Mouse (Mus musculus) MEL (cell line): ENCODE results near the gene Gpx3. TPM values are rescaled to one million over a fixed set of nuclear protein-coding genes. Genes with fewer than 3 reads are reported as not detected.

ENCODE experiments used
- DNase-seq: peaks from one replicate; pipeline ENCODE4 v3.0.0; 2011; ENCODE audit warnings: low read depth, low spot score
- H3K27ac ChIP-seq: 2 replicates; pipeline ENCODE4 v1.5.1; 2012; ENCODE audit warnings: low read depth, mild to moderate bottlenecking, control low read depth, low read length, moderate library complexity; ENCODE audit not compliant: control insufficient read depth
- H3K27me3 ChIP-seq, 2 experiments: fragments of 150-350 bp in 1 of 2; sonication (generic) in 1 of 2; 2 replicates each; pipeline ENCODE4 v1.6.1; 2012; ENCODE audit warnings: low read length in 2 of 2, mild to moderate bottlenecking in 2 of 2, improper control_type of control experiment in 1 of 2, moderate library complexity in 1 of 2; ENCODE audit not compliant: insufficient read depth in 2 of 2, control insufficient read depth in 1 of 2
- H3K36me3 ChIP-seq, 2 experiments: 2 replicates each; pipeline ENCODE4 v1.6.1; 2012 to 2014; ENCODE audit warnings: low read length in 2 of 2, improper control_type of control experiment in 1 of 2, inconsistent platforms in 1 of 2, mild to moderate bottlenecking in 1 of 2; ENCODE audit not compliant: insufficient read depth in 2 of 2, control insufficient read depth in 1 of 2
- H3K4me1 ChIP-seq, 2 experiments: fragments of 150-350 bp in 1 of 2; sonication (generic) in 1 of 2; 2 replicates each; pipeline ENCODE4 v1.6.1; 2012; ENCODE audit warnings: low read length in 2 of 2, improper control_type of control experiment in 1 of 2, mild to moderate bottlenecking in 1 of 2; ENCODE audit not compliant: insufficient read depth in 2 of 2, control insufficient read depth in 1 of 2
- H3K4me3 ChIP-seq, 2 experiments: fragments of 150-350 bp in 1 of 2; sonication (generic) in 1 of 2; 2 replicates each; pipeline ENCODE4 v1.5.1; 2012; ENCODE audit warnings: low read depth in 2 of 2, low read length in 2 of 2, mild to moderate bottlenecking in 2 of 2, moderate library complexity in 2 of 2, control low read depth in 1 of 2, improper control_type of control experiment in 1 of 2; ENCODE audit not compliant: control insufficient read depth in 1 of 2, insufficient read depth in 1 of 2
- H3K79me2 ChIP-seq: 2 replicates; pipeline ENCODE4 v1.6.1; 2012; ENCODE audit warnings: mild to moderate bottlenecking, low read length, moderate library complexity; ENCODE audit not compliant: control insufficient read depth, poor library complexity, insufficient read depth
- H3K9ac ChIP-seq: 2 replicates; pipeline ENCODE4 v1.6.1; 2012; ENCODE audit warnings: low read depth, mild to moderate bottlenecking, control low read depth, low read length, moderate library complexity; ENCODE audit not compliant: control insufficient read depth, poor library complexity, severe bottlenecking
- H3K9me3 ChIP-seq: fragments of 150-350 bp; sonication (generic); replicated peaks from 2 replicates; pipeline ENCODE4 v1.6.1; 2012; ENCODE audit warnings: mild to moderate bottlenecking, low read length, improper control_type of control experiment, moderate library complexity; ENCODE audit not compliant: insufficient read depth
- CHD2 ChIP-seq: IDR thresholded peaks from 2 replicates; pipeline ENCODE4 v1.6.1; 2011; ENCODE audit warnings: low read length, improper control_type of control experiment
- KAT2A ChIP-seq: conservative IDR thresholded peaks from 2 replicates; pipeline ENCODE4 v1.6.1; 2012; ENCODE audit warnings: low read depth, low read length, improper control_type of control experiment, inconsistent platforms
- MEF2A ChIP-seq: IDR thresholded peaks from 2 replicates; pipeline ENCODE4 v1.6.1; 2014; ENCODE audit warnings: low read depth, mild to moderate bottlenecking, inconsistent platforms, low read length, improper control_type of control experiment; ENCODE audit not compliant: poor library complexity, insufficient replicate concordance, severe bottlenecking; ENCODE audit errors: extremely low read depth
- MYB ChIP-seq: IDR thresholded peaks from 2 replicates; pipeline ENCODE4 v1.6.1; 2011; ENCODE audit warnings: mild to moderate bottlenecking, low read depth, low read length, improper control_type of control experiment
- NRF1 ChIP-seq: IDR thresholded peaks from 2 replicates; pipeline ENCODE4 v1.6.1; 2014; ENCODE audit warnings: low read depth, mild to moderate bottlenecking, inconsistent platforms, low read length, improper control_type of control experiment, moderate library complexity; ENCODE audit not compliant: poor library complexity, insufficient read depth, severe bottlenecking
- POLR2A ChIP-seq, 2 experiments: IDR thresholded peaks; 2 replicates each; pipeline ENCODE4 v1.6.1; 2011 to 2012; ENCODE audit warnings: low read length in 2 of 2, mild to moderate bottlenecking in 2 of 2, control low read depth in 1 of 2, improper control_type of control experiment in 1 of 2, low read depth in 1 of 2, moderate library complexity in 1 of 2; ENCODE audit not compliant: control insufficient read depth in 1 of 2, insufficient read depth in 1 of 2, poor library complexity in 1 of 2
- TBP ChIP-seq: IDR thresholded peaks from 2 replicates; pipeline ENCODE4 v1.8.0; 2011; ENCODE audit warnings: low read depth, low read length, improper control_type of control experiment
- USF1 ChIP-seq: IDR thresholded peaks from 2 replicates; pipeline ENCODE4 v1.6.1; 2014; ENCODE audit warnings: low read depth, mild to moderate bottlenecking, inconsistent platforms, low read length, improper control_type of control experiment, moderate library complexity
- USF2 ChIP-seq, 2 experiments: IDR thresholded peaks; 2 replicates each; pipeline ENCODE4 v1.6.1; 2011 to 2012; ENCODE audit warnings: improper control_type of control experiment in 2 of 2, low read length in 2 of 2, borderline replicate concordance in 1 of 2, inconsistent platforms in 1 of 2, low read depth in 1 of 2, mild to moderate bottlenecking in 1 of 2; ENCODE audit not compliant: insufficient read depth in 1 of 2
- ZNF384 ChIP-seq: IDR thresholded peaks from 2 replicates; pipeline ENCODE4 v1.6.1; 2012; ENCODE audit warnings: low read depth, mild to moderate bottlenecking, inconsistent platforms, low read length, improper control_type of control experiment
- polyA plus RNA-seq, 2 experiments: library from polyadenylated mRNA; stranded (reverse) in 1 of 2; unstranded in 1 of 2; fragments of >175 nt in 1 of 2; fragments of >200 nt in 1 of 2; gene quantifications; 2 replicates each; pipeline versions ENCODE4 v1.2.1 to v1.2.4; 2012; ENCODE audit warnings: low replicate concordance in 2 of 2, low read depth in 1 of 2; ENCODE audit not compliant: insufficient read length in 2 of 2, insufficient read depth in 1 of 2, missing spikeins in 1 of 2
- total RNA-seq: library from RNA; depleted of rRNA; stranded (reverse); fragments of 300-350 nt; gene quantifications from 2 replicates; pipeline ENCODE4 v1.2.3, GENCODE M21; 2012

Gene Gpx3
- total and polyA plus RNA-seq, 3 experiments = 0.12 to 0.15 TPM; not detected in 1

- Histone ChIP-seq H3K27me3 (no peaks in the 10 kb centered on the region), H3K9me3 (no peaks in the 10 kb centered on the region), H3K4me3 (no peak overlapping the region), H3K4me1 (peaks cover 2 to 17% of the 10 kb centered on the region in 2 experiments), H3K36me3 (peaks cover 0 to 5% of the 10 kb centered on the region in 2 experiments; a peak in 2 of 4 replicates), H3K27ac (no peak overlapping the region), H3K9ac (no peak overlapping the region), H3K79me2 (peaks cover 13% of the 10 kb centered on the region)
- DNase-seq = no peak
- TF ChIP-seq NRF1 (no peak), MEF2A (no peak), TBP (no peak), MYB (no peak)
Measured at GRCm38 (mm10) chr11:54950684-54951083, 48.4 kb downstream of the Gpx3 start.

- Histone ChIP-seq H3K79me2 (peaks cover 14% of the 10 kb centered on the region), H3K9ac (no peak overlapping the region), H3K27ac (no peak overlapping the region), H3K36me3 (peaks cover 0 to 11% of the 10 kb centered on the region in 2 experiments; a peak in 2 of 4 replicates), H3K4me1 (peaks cover 5 to 26% of the 10 kb centered on the region in 2 experiments), H3K4me3 (no peak overlapping the region), H3K9me3 (no peaks in the 10 kb centered on the region), H3K27me3 (no peaks in the 10 kb centered on the region)
- TF ChIP-seq CHD2 (no peak), POLR2A (IDR thresholded peaks at IDR 0.05; ENCODE audit: control insufficient read depth in 1 of 2, insufficient read depth in 1 of 2, low read depth in 1 of 2, low read length in 2 of 2, poor library complexity in 1 of 2) (no peak), USF2 (IDR thresholded peaks at IDR 0.05; ENCODE audit: borderline replicate concordance in 1 of 2, insufficient read depth in 1 of 2, low read depth in 1 of 2, low read length in 2 of 2) (no peak)
- DNase-seq = no peak
Measured at GRCm38 (mm10) chr11:54952651-54953050, 50.4 kb downstream of the Gpx3 start.

- no peak overlapping the region for H3K27ac ChIP-seq
- H3K4me1 ChIP-seq = peaks cover 15 to 39% of the 10 kb centered on the region in 2 experiments
- peaks cover 14% of the 10 kb centered on the region for H3K79me2 ChIP-seq
- no peak overlapping the region for H3K4me3 ChIP-seq
- no peaks in the 10 kb centered on the region for H3K27me3 ChIP-seq
- no peaks in the 10 kb centered on the region for H3K9me3 ChIP-seq
- no peak for DNase-seq
- TF ChIP-seq POLR2A (IDR thresholded peaks at IDR 0.05; ENCODE audit: control insufficient read depth in 1 of 2, insufficient read depth in 1 of 2, low read depth in 1 of 2, low read length in 2 of 2, poor library complexity in 1 of 2) (no peak), ZNF384 (no peak), KAT2A (no peak), USF1 (no peak)
- TF ChIP-seq, all 39 proteins: peak for 0
- no peak overlapping the region for H3K9ac ChIP-seq
- H3K36me3 ChIP-seq = peaks cover 0 to 23% of the 10 kb centered on the region in 2 experiments; a peak in 2 of 4 replicates
Measured at GRCm38 (mm10) chr11:54953993-54954446, 51.8 kb downstream of the Gpx3 start.
